Mouse (Mus musculus) adrenal gland, adult 2 months (tissue): ENCODE measurements around the gene Hyal1. TPM values are rescaled to one million over a fixed set of nuclear protein-coding genes. Genes with fewer than 3 reads are reported as not detected.

Experiments used
- DNase-seq: peaks from one replicate; pipeline ENCODE4 v3.0.0; 2021
- polyA plus RNA-seq: library from polyadenylated mRNA; depleted of rRNA; stranded (reverse); fragments of >200 nt; gene quantifications from 2 replicates; pipeline ENCODE4 v1.2.3, GENCODE M21; 2012
- total RNA-seq, 2 experiments: library from RNA; stranded (reverse); gene quantifications; 2 replicates each; pipeline ENCODE4 v1.2.3; 2021

The Hyal1 gene
- total and polyA plus RNA-seq, 3 experiments: 7.0 to 15.2 (median 13.7) TPM

- DNase-seq: no peak
These were observed 17.7 kb downstream of the Hyal1 start for GRCm38 (mm10) chr9:107594281-107595062.

- no peak for DNase-seq
These were observed 20.2 kb downstream of the Hyal1 start for GRCm38 (mm10) chr9:107596619-107597569.

GRCm38 (mm10) chr9:107598385-107598784 lies 21.7 kb downstream of the Hyal1 start:
- DNase-seq: no peak

- no peak for DNase-seq
These were observed 22.7 kb downstream of the Hyal1 start for GRCm38 (mm10) chr9:107599433-107599832.

- no peak for DNase-seq
These were observed 23.1 kb downstream of the Hyal1 start for GRCm38 (mm10) chr9:107599842-107600241.

GRCm38 (mm10) chr9:107600745-107601144 lies 24.0 kb downstream of the Hyal1 start:
- DNase-seq: no peak

GRCm38 (mm10) chr9:107601275-107601674 lies 24.5 kb downstream of the Hyal1 start:
- no peak for DNase-seq

GRCm38 (mm10) chr9:107602068-107602648 lies 25.4 kb downstream of the Hyal1 start:
- DNase-seq: peak; percentile 91

GRCm38 (mm10) chr9:107603251-107603650 lies 26.5 kb downstream of the Hyal1 start:
- no peak for DNase-seq

- DNase-seq: no peak
These were observed 28.4 kb downstream of the Hyal1 start for GRCm38 (mm10) chr9:107605041-107605661.

- no peak for DNase-seq
These were observed 29.9 kb downstream of the Hyal1 start for GRCm38 (mm10) chr9:107606591-107606990.

GRCm38 (mm10) chr9:107607036-107607435 lies 30.3 kb downstream of the Hyal1 start:
- no peak for DNase-seq

- DNase-seq: no peak
These were observed 31.0 kb downstream of the Hyal1 start for GRCm38 (mm10) chr9:107607653-107608245.

GRCm38 (mm10) chr9:107608741-107609432 lies 32.2 kb downstream of the Hyal1 start, which contains the start of gene Sema3b:
Gene Sema3b (minus strand): TSS chr9:107609229.
- no peak for DNase-seq

GRCm38 (mm10) chr9:107609433-107609830 lies 32.7 kb downstream of the Hyal1 start:
- no peak for DNase-seq

GRCm38 (mm10) chr9:107611456-107612190 lies 34.9 kb downstream of the Hyal1 start:
- DNase-seq: no peak

GRCm38 (mm10) chr9:107612191-107612944 lies 35.6 kb downstream of the Hyal1 start:
- DNase-seq: peak; percentile 99

- no peak for DNase-seq
These were observed 36.3 kb downstream of the Hyal1 start for GRCm38 (mm10) chr9:107612945-107613569.

GRCm38 (mm10) chr9:107615035-107615434 lies 38.3 kb downstream of the Hyal1 start:
- DNase-seq: no peak
